9 mouse cellular contexts compared by ENCODE assay signal in genomic region chr11:33849614-33850013, GRCm38 (mm10).
DNase-seq lines count a peak whose midpoint lies in the region; ATAC-seq lines count a peak whose summit lies in the region.
"Had no signal": no experiment of that assay in that cellular context is flagged by ENCODE, and none has a peak within 500 bp of the region (broad histone marks: within the 10 kb centered on the region; RNA-seq: fewer than 3 reads in every experiment).

No protein-coding gene starts in this region.

- no peak overlapping the region for H3K9ac ChIP-seq in lung, embryonic 15.5 days
- H3K9ac ChIP-seq: neural tube, embryonic 12.5 days had no signal

- WGBS in lung, embryonic 15.5 days, result 44% methylated on average over 11 of the region's 11 CpGs

- H3K27me3 ChIP-seq in lung, embryonic 15.5 days, result peaks cover 32% of the 10 kb centered on the region

- ATAC-seq in lung, embryonic 15.5 days (ENCODE audit: borderline replicate concordance, extremely low read depth, low FRiP score, low TSS enrichment), result peak; percentile 80
- ATAC-seq in megakaryocyte, adult 5-6 weeks (ENCODE audit: poor library complexity, severe bottlenecking), result no peak

- peak; percentile 14 for DNase-seq in adrenal gland, postnatal 14 days
- no peak for DNase-seq in adrenal gland, adult 18-20 months (ENCODE audit: low spot score in 2 of 2)
- DNase-seq in lung, postnatal 25 days (ENCODE audit: low spot score), result no peak
- DNase-seq in heart, postnatal 4 days, result peak; percentile 55
- DNase-seq in retina, postnatal 1 day, result peak; percentile 85
- DNase-seq in embryo, embryonic 11 days, result no peak

- no peaks in the 10 kb centered on the region for H3K36me3 ChIP-seq in lung, embryonic 15.5 days
- H3K36me3 ChIP-seq: neural tube, embryonic 12.5 days had no signal

- no peak overlapping the region for H3K27ac ChIP-seq in lung, embryonic 15.5 days
- H3K27ac ChIP-seq: neural tube, embryonic 12.5 days had no signal

- H3K9me3 ChIP-seq in lung, embryonic 15.5 days, result no peaks in the 10 kb centered on the region
- H3K9me3 ChIP-seq: neural tube, embryonic 12.5 days had no signal

- H3K4me2 ChIP-seq in lung, embryonic 15.5 days, result no peak overlapping the region
- H3K4me2 ChIP-seq: neural tube, embryonic 12.5 days had no signal

- H3K4me1 ChIP-seq in lung, embryonic 15.5 days, result 0 out of 2 replicates have a peak, but pooled peaks cover 5% of the 10 kb centered on the region

- H3K4me3 ChIP-seq in lung, embryonic 15.5 days, result no peak overlapping the region
- H3K4me3 ChIP-seq: neural tube, embryonic 12.5 days had no signal

Comparison
In these comparisons a context has a peak if more than half of its experiments do, and no peak if none do; other contexts are left out.
1. DNase-seq: peak in adrenal gland, postnatal 14 days (single experiment), heart, postnatal 4 days (single experiment) and retina, postnatal 1 day (single experiment); none in adrenal gland, adult 18-20 months (0 of 2), lung, postnatal 25 days (single experiment) and embryo, embryonic 11 days (single experiment).